Mouse (Mus musculus) MEL (cell line): ENCODE measurements around the gene Taf1a.

Experiments
- CHD2 ChIP-seq: IDR thresholded peaks from 2 replicates; pipeline ENCODE4 v1.6.1; 2011; ENCODE audit warnings: low read length, improper control_type of control experiment
- CTCF ChIP-seq, 3 experiments: IDR thresholded peaks in 2 of 3; conservative IDR thresholded peaks in 1 of 3; 2 replicates each; pipeline ENCODE4 v1.5.1; 2011 to 2012; ENCODE audit warnings: low read length in 3 of 3, low read depth in 2 of 3, mild to moderate bottlenecking in 2 of 3, improper control_type of control experiment in 1 of 3, inconsistent platforms in 1 of 3, mixed read lengths in 1 of 3, moderate library complexity in 1 of 3; ENCODE audit not compliant: control insufficient read depth in 1 of 3, insufficient read depth in 1 of 3, poor library complexity in 1 of 3, severe bottlenecking in 1 of 3
- E2F4 ChIP-seq: IDR thresholded peaks from 2 replicates; pipeline ENCODE4 v1.6.1; 2011; ENCODE audit warnings: low read depth, low read length, improper control_type of control experiment, borderline replicate concordance
- ETS1 ChIP-seq: IDR thresholded peaks from 2 replicates; pipeline ENCODE4 v1.6.1; 2012; ENCODE audit warnings: low read depth, mild to moderate bottlenecking, inconsistent platforms, low read length, improper control_type of control experiment, moderate library complexity
- GATA1 ChIP-seq: IDR thresholded peaks from 2 replicates; pipeline ENCODE4 v1.6.1; 2011; ENCODE audit warnings: low read depth, low read length, improper control_type of control experiment
- HCFC1 ChIP-seq: IDR thresholded peaks from 2 replicates; pipeline ENCODE4 v1.6.1; 2012; ENCODE audit warnings: low read depth, mild to moderate bottlenecking, inconsistent platforms, low read length, improper control_type of control experiment, moderate library complexity
- MAFK ChIP-seq: IDR thresholded peaks from 2 replicates; pipeline ENCODE4 v1.6.1; 2011; ENCODE audit warnings: low read depth, mild to moderate bottlenecking, low read length, improper control_type of control experiment, borderline replicate concordance
- POLR2A ChIP-seq, 2 experiments: IDR thresholded peaks; 2 replicates each; pipeline ENCODE4 v1.6.1; 2011 to 2012; ENCODE audit warnings: low read length in 2 of 2, mild to moderate bottlenecking in 2 of 2, control low read depth in 1 of 2, improper control_type of control experiment in 1 of 2, low read depth in 1 of 2, moderate library complexity in 1 of 2; ENCODE audit not compliant: control insufficient read depth in 1 of 2, insufficient read depth in 1 of 2, poor library complexity in 1 of 2
- RCOR1 ChIP-seq: IDR thresholded peaks from 2 replicates; pipeline ENCODE4 v1.6.1; 2012; ENCODE audit warnings: low read depth, mild to moderate bottlenecking, inconsistent platforms, low read length, improper control_type of control experiment
- TBP ChIP-seq: IDR thresholded peaks from 2 replicates; pipeline ENCODE4 v1.8.0; 2011; ENCODE audit warnings: low read depth, low read length, improper control_type of control experiment

- TF ChIP-seq ETS1 (no peak), RCOR1 (no peak), CHD2 (no peak), POLR2A (IDR thresholded peaks at IDR 0.05; ENCODE audit: control insufficient read depth in 1 of 2, insufficient read depth in 1 of 2, low read depth in 1 of 2, low read length in 2 of 2, poor library complexity in 1 of 2) (no peak), CTCF (IDR thresholded peaks at IDR 0.05 in 2 of 3, conservative IDR thresholded peaks at IDR 0.05 in 1 of 3; ENCODE audit: control insufficient read depth in 1 of 3, insufficient read depth in 1 of 3, low read depth in 2 of 3, low read length in 3 of 3, poor library complexity in 1 of 3, severe bottlenecking in 1 of 3) (peak in 2 of 3 experiments; percentile 12 to 28; a peak in 3 of 6 replicates), HCFC1 (no peak), MAFK (no peak), TBP (no peak), GATA1 (no peak), E2F4 (no peak)
These were observed 14.1 kb upstream of the Taf1a start for GRCm38 (mm10) chr1:183374728-183375127.
